Mouse (Mus musculus): ENCODE measurements around the gene Prkg1. TPM values are rescaled to one million over a fixed set of nuclear protein-coding genes. Genes with fewer than 3 reads are reported as not detected.

Gene Prkg1
- polyA plus RNA-seq, 1 experiment from 2014 or later, result 5.6 TPM

GRCm38 (mm10) chr19:31424319-31424718 lies 340.5 kb downstream of the Prkg1 start:
- 89% methylated on average over 5 of the region's 5 CpGs for WGBS
- H3K9me3 ChIP-seq (ENCODE audit: control insufficient read depth, low read length), result no peaks in the 10 kb centered on the region
- H3K9ac ChIP-seq (ENCODE audit: low read length), result no peak overlapping the region
- no peaks in the 10 kb centered on the region for H3K27me3 ChIP-seq (ENCODE audit: control insufficient read depth, insufficient read depth, low read length)
- no peak overlapping the region for H3K4me2 ChIP-seq (ENCODE audit: low read depth, low read length, severe bottlenecking)
- ATAC-seq (replicated peaks; ENCODE audit: low FRiP score), result no peak
- H3K36me3 ChIP-seq (ENCODE audit: control insufficient read depth, insufficient read depth, low read length), result no peaks in the 10 kb centered on the region
- no peak overlapping the region for H3K27ac ChIP-seq (ENCODE audit: low read depth, low read length)
- H3K4me3 ChIP-seq (ENCODE audit: low read depth, low read length), result no peak overlapping the region
- no peaks in the 10 kb centered on the region for H3K4me1 ChIP-seq (replicated peaks; ENCODE audit: control insufficient read depth, insufficient read depth, low read length)
- DNase-seq (ENCODE audit: low spot score), result no peak

GRCm38 (mm10) chr19:31413571-31413970 lies 351.3 kb downstream of the Prkg1 start:
- H3K36me3 ChIP-seq (ENCODE audit: control insufficient read depth, insufficient read depth, low read length), result no peaks in the 10 kb centered on the region
- H3K27ac ChIP-seq (ENCODE audit: low read depth, low read length), result no peak overlapping the region
- DNase-seq (ENCODE audit: low spot score) (no peak), ATAC-seq (replicated peaks; ENCODE audit: low FRiP score) (no peak)
- WGBS, result 90% methylated on average over 7 of the region's 7 CpGs
- no peak overlapping the region for H3K9ac ChIP-seq (ENCODE audit: low read length)
- H3K4me1 ChIP-seq (replicated peaks; ENCODE audit: control insufficient read depth, insufficient read depth, low read length), result no peaks in the 10 kb centered on the region
- no peaks in the 10 kb centered on the region for H3K27me3 ChIP-seq (ENCODE audit: control insufficient read depth, insufficient read depth, low read length)
- H3K9me3 ChIP-seq (ENCODE audit: control insufficient read depth, low read length), result no peaks in the 10 kb centered on the region
- no peak overlapping the region for H3K4me3 ChIP-seq (ENCODE audit: low read depth, low read length)
- H3K4me2 ChIP-seq (ENCODE audit: low read depth, low read length, severe bottlenecking), result no peak overlapping the region

- no peaks in the 10 kb centered on the region for H3K36me3 ChIP-seq (ENCODE audit: control insufficient read depth, insufficient read depth, low read length)
- DNase-seq (ENCODE audit: low spot score) (no peak), ATAC-seq (replicated peaks; ENCODE audit: low FRiP score) (no peak)
- H3K9ac ChIP-seq (ENCODE audit: low read length), result no peak overlapping the region
- 91% methylated on average over 1 of the region's 1 CpGs for WGBS
- H3K27ac ChIP-seq (ENCODE audit: low read depth, low read length), result no peak overlapping the region
- H3K27me3 ChIP-seq (ENCODE audit: control insufficient read depth, insufficient read depth, low read length), result no peaks in the 10 kb centered on the region
- no peaks in the 10 kb centered on the region for H3K4me1 ChIP-seq (replicated peaks; ENCODE audit: control insufficient read depth, insufficient read depth, low read length)
- H3K9me3 ChIP-seq (ENCODE audit: control insufficient read depth, low read length), result no peaks in the 10 kb centered on the region
- H3K4me2 ChIP-seq (ENCODE audit: low read depth, low read length, severe bottlenecking), result no peak overlapping the region
- no peak overlapping the region for H3K4me3 ChIP-seq (ENCODE audit: low read depth, low read length)
Measured at GRCm38 (mm10) chr19:31396096-31396495, 368.7 kb downstream of the Prkg1 start.

GRCm38 (mm10) chr19:31385353-31385752 lies 379.5 kb downstream of the Prkg1 start:
- Histone ChIP-seq H3K27ac (ENCODE audit: low read depth, low read length) (no peak overlapping the region), H3K4me2 (ENCODE audit: low read depth, low read length, severe bottlenecking) (no peak overlapping the region), H3K4me1 (replicated peaks; ENCODE audit: control insufficient read depth, insufficient read depth, low read length) (no peaks in the 10 kb centered on the region), H3K9ac (ENCODE audit: low read length) (no peak overlapping the region), H3K36me3 (ENCODE audit: control insufficient read depth, insufficient read depth, low read length) (no peaks in the 10 kb centered on the region), H3K4me3 (ENCODE audit: low read depth, low read length) (no peak overlapping the region), H3K9me3 (ENCODE audit: control insufficient read depth, low read length) (no peaks in the 10 kb centered on the region), H3K27me3 (ENCODE audit: control insufficient read depth, insufficient read depth, low read length) (no peaks in the 10 kb centered on the region)
- DNase-seq (ENCODE audit: low spot score) (no peak), ATAC-seq (replicated peaks; ENCODE audit: low FRiP score) (no peak)
- 85% methylated on average over 3 of the region's 3 CpGs for WGBS

GRCm38 (mm10) chr19:31383881-31384280 lies 381.0 kb downstream of the Prkg1 start:
- DNase-seq (ENCODE audit: low spot score), result no peak
- Histone ChIP-seq H3K4me1 (replicated peaks; ENCODE audit: control insufficient read depth, insufficient read depth, low read length) (no peaks in the 10 kb centered on the region), H3K4me3 (ENCODE audit: low read depth, low read length) (no peak overlapping the region), H3K9ac (ENCODE audit: low read length) (no peak overlapping the region), H3K4me2 (ENCODE audit: low read depth, low read length, severe bottlenecking) (no peak overlapping the region), H3K27ac (ENCODE audit: low read depth, low read length) (no peak overlapping the region), H3K9me3 (ENCODE audit: control insufficient read depth, low read length) (no peaks in the 10 kb centered on the region), H3K27me3 (ENCODE audit: control insufficient read depth, insufficient read depth, low read length) (no peaks in the 10 kb centered on the region), H3K36me3 (ENCODE audit: control insufficient read depth, insufficient read depth, low read length) (no peaks in the 10 kb centered on the region)
- 68% methylated on average over 5 of the region's 5 CpGs for WGBS
- no peak; the same call in 1 of the 2 replicates for ATAC-seq (replicated peaks; ENCODE audit: low FRiP score)

GRCm38 (mm10) chr19:31370106-31370505 lies 394.7 kb downstream of the Prkg1 start:
- Histone ChIP-seq H3K4me2 (ENCODE audit: low read depth, low read length, severe bottlenecking) (no peak overlapping the region), H3K9ac (ENCODE audit: low read length) (no peak overlapping the region), H3K36me3 (ENCODE audit: control insufficient read depth, insufficient read depth, low read length) (no peaks in the 10 kb centered on the region), H3K27me3 (ENCODE audit: control insufficient read depth, insufficient read depth, low read length) (no peaks in the 10 kb centered on the region), H3K4me1 (replicated peaks; ENCODE audit: control insufficient read depth, insufficient read depth, low read length) (no peaks in the 10 kb centered on the region), H3K27ac (ENCODE audit: low read depth, low read length) (no peak overlapping the region), H3K9me3 (ENCODE audit: control insufficient read depth, low read length) (no peaks in the 10 kb centered on the region), H3K4me3 (ENCODE audit: low read depth, low read length) (no peak overlapping the region)
- WGBS, result 82% methylated on average over 1 of the region's 1 CpGs
- no peak for DNase-seq (ENCODE audit: low spot score)
- ATAC-seq (replicated peaks; ENCODE audit: low FRiP score), result no peak

GRCm38 (mm10) chr19:31369116-31369515 lies 395.7 kb downstream of the Prkg1 start:
- Histone ChIP-seq H3K9ac (ENCODE audit: low read length) (no peak overlapping the region), H3K27me3 (ENCODE audit: control insufficient read depth, insufficient read depth, low read length) (no peaks in the 10 kb centered on the region), H3K4me1 (replicated peaks; ENCODE audit: control insufficient read depth, insufficient read depth, low read length) (no peaks in the 10 kb centered on the region), H3K27ac (ENCODE audit: low read depth, low read length) (no peak overlapping the region), H3K4me3 (ENCODE audit: low read depth, low read length) (no peak overlapping the region), H3K9me3 (ENCODE audit: control insufficient read depth, low read length) (no peaks in the 10 kb centered on the region), H3K36me3 (ENCODE audit: control insufficient read depth, insufficient read depth, low read length) (no peaks in the 10 kb centered on the region), H3K4me2 (ENCODE audit: low read depth, low read length, severe bottlenecking) (no peak overlapping the region)
- 91% methylated on average over 1 of the region's 1 CpGs for WGBS
- ATAC-seq (replicated peaks; ENCODE audit: low FRiP score) (no peak), DNase-seq (ENCODE audit: low spot score) (no peak)

- Histone ChIP-seq H3K4me2 (ENCODE audit: low read depth, low read length, severe bottlenecking) (no peak overlapping the region), H3K36me3 (ENCODE audit: control insufficient read depth, insufficient read depth, low read length) (no peaks in the 10 kb centered on the region), H3K27me3 (ENCODE audit: control insufficient read depth, insufficient read depth, low read length) (no peaks in the 10 kb centered on the region), H3K9me3 (ENCODE audit: control insufficient read depth, low read length) (no peaks in the 10 kb centered on the region), H3K27ac (ENCODE audit: low read depth, low read length) (no peak overlapping the region), H3K4me3 (ENCODE audit: low read depth, low read length) (no peak overlapping the region), H3K4me1 (replicated peaks; ENCODE audit: control insufficient read depth, insufficient read depth, low read length) (no peaks in the 10 kb centered on the region), H3K9ac (ENCODE audit: low read length) (no peak overlapping the region)
- ATAC-seq (replicated peaks; ENCODE audit: low FRiP score) (no peak), DNase-seq (ENCODE audit: low spot score) (no peak)
- WGBS, result 71% methylated on average over 4 of the region's 4 CpGs
Measured at GRCm38 (mm10) chr19:31362051-31362450, 402.8 kb downstream of the Prkg1 start.

- H3K9ac ChIP-seq (ENCODE audit: low read length), result no peak overlapping the region
- H3K27ac ChIP-seq (ENCODE audit: low read depth, low read length), result no peak overlapping the region
- H3K27me3 ChIP-seq (ENCODE audit: control insufficient read depth, insufficient read depth, low read length), result no peaks in the 10 kb centered on the region
- H3K4me2 ChIP-seq (ENCODE audit: low read depth, low read length, severe bottlenecking), result no peak overlapping the region
- H3K4me1 ChIP-seq (replicated peaks; ENCODE audit: control insufficient read depth, insufficient read depth, low read length), result no peaks in the 10 kb centered on the region
- H3K36me3 ChIP-seq (ENCODE audit: control insufficient read depth, insufficient read depth, low read length), result no peaks in the 10 kb centered on the region
- ATAC-seq (replicated peaks; ENCODE audit: low FRiP score), result no peak
- WGBS, result 53% methylated on average over 5 of the region's 5 CpGs
- no peaks in the 10 kb centered on the region for H3K9me3 ChIP-seq (ENCODE audit: control insufficient read depth, low read length)
- H3K4me3 ChIP-seq (ENCODE audit: low read depth, low read length), result no peak overlapping the region
- no peak for DNase-seq (ENCODE audit: low spot score)
Measured at GRCm38 (mm10) chr19:31361575-31361974, 403.3 kb downstream of the Prkg1 start.
